Mouse (Mus musculus): ENCODE results near the gene Stt3a.

The Stt3a gene

GRCm38 (mm10) chr9:36726131-36727033, 41.1 kb downstream of the Stt3a start:
- DNase-seq (ENCODE audit: low read depth, low spot score), result peak; percentile 97

GRCm38 (mm10) chr9:36716624-36717023, 50.9 kb downstream of the Stt3a start:
- DNase-seq (ENCODE audit: low read depth, low spot score), result no peak

GRCm38 (mm10) chr9:36707304-36707703, 60.2 kb downstream of the Stt3a start:
- DNase-seq (ENCODE audit: low read depth, low spot score), result no peak

GRCm38 (mm10) chr9:36705923-36706322, 61.6 kb downstream of the Stt3a start:
- no peak for DNase-seq (ENCODE audit: low read depth, low spot score)

- DNase-seq (ENCODE audit: low read depth, low spot score), result peak; percentile 17
Observed at GRCm38 (mm10) chr9:36694276-36694675, 73.2 kb downstream of the Stt3a start.

GRCm38 (mm10) chr9:36692920-36693319, 74.6 kb downstream of the Stt3a start, which contains the start of gene Acrv1:
Gene Acrv1 (plus strand): TSS chr9:36693220.
- DNase-seq (ENCODE audit: low read depth, low spot score), result no peak

GRCm38 (mm10) chr9:36687329-36687728, 80.2 kb downstream of the Stt3a start:
- peak; percentile 40 for DNase-seq (ENCODE audit: low read depth, low spot score)

- no peak for DNase-seq (ENCODE audit: low read depth, low spot score)
Observed at GRCm38 (mm10) chr9:36681424-36681823, 86.1 kb downstream of the Stt3a start.
